Mouse (Mus musculus): ENCODE data around the gene Arntl2.

GRCm38 (mm10) chr6:146781566-146781965 lies 14.3 kb upstream of the Arntl2 start:
- no peak for TF ChIP-seq CTCF (IDR thresholded peaks at IDR 0.05; ENCODE audit: borderline replicate concordance, extremely low read depth, insufficient read depth, insufficient read length)
- no peak for TF ChIP-seq POLR2A (IDR thresholded peaks at IDR 0.05; ENCODE audit: borderline replicate concordance, extremely low read depth, insufficient read depth, insufficient read length, poor library complexity, severe bottlenecking)

All from brain, embryonic 14.5 days (tissue).